Mouse (Mus musculus) testis, postnatal 14 days (tissue): Measurements from ENCODE around the gene Rmnd5b.
A peak's percentile ranks its signal among the peaks of the same experiment; 100 is the strongest.

Source experiments
- DNase-seq: peaks from one replicate; pipeline ENCODE4 v3.0.0; 2021; ENCODE audit warnings: low spot score

Gene Rmnd5b

DNA sequence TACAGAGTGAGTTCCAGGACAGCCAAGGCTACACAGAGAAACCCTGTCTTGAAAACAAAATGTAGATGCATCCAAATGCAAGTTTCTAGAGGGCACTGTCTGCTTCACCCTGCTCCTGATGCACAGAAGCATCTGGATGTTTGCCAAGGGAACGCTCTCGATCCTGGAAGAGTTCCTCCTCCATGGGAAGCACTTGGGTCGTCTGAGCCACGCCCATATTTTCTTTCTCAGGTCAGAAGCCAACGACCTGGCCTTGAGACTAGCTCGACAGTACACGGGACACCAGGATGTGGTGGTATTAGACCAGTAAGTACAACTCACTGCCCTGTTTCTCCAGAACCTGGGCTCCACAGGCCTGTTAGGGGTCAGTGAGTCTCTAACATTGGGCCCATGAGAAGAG is 44.5 kb downstream of the Rmnd5b start:
- DNase-seq, result no peak

DNA sequence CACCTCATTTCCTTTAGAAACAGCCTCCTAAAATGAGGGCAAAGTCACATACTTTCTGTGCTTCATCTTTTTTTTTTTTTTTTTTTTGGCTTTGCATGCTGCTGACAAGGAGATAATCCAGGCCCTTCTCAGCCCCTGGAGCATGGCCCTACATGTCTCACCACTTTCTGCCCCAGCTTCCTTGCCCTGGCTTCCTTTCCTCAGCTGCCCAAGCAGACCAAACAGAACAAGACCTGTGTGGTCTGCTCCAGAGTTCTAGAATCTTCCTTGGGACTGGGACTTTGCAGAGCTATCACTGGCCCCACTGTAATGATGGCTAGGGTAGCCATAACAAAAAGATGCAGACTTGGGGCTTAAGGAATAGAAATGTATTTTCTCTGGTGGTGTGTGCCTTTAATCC is 45.7 kb downstream of the Rmnd5b start:
- DNase-seq, result no peak

DNA sequence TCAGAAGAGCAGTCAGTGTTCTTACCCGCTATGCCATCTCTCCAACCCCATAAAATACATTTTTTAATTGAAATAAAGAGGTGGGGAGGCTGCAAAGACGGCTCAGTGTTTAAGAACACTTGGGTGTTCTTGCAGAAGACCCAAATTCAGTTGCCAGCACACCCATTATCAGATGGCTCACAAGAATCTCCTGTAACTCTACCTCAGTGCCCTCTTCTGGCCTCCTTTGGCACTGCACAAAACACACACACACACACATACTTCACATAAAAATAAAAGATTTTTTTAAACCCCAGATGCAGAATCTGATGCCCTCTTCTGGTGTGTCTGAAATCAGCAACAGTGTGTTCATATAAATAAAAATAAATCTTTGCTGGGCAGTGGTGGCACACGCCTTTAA is 46.9 kb downstream of the Rmnd5b start:
- no peak for DNase-seq

DNA sequence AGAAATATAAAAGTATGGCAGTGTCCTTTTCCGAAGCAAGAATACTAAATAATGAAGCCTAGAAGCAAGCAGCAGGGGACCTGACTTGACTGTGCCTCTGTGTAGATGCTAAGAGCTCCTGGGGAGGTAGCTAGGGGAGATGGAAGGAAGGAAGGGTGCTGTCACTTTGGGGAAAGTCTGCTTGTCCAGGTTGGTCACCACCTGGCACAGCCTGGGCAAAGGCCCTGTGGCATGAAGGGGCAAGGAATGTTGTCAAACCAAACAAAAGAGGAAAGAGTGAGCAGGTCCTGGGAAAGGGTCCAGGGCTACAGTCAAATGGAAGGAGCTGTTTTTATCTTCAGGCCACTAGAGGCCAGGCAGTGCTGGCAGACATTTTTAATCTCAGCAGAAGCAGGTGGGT is 48.6 kb downstream of the Rmnd5b start:
- no peak for DNase-seq

DNA sequence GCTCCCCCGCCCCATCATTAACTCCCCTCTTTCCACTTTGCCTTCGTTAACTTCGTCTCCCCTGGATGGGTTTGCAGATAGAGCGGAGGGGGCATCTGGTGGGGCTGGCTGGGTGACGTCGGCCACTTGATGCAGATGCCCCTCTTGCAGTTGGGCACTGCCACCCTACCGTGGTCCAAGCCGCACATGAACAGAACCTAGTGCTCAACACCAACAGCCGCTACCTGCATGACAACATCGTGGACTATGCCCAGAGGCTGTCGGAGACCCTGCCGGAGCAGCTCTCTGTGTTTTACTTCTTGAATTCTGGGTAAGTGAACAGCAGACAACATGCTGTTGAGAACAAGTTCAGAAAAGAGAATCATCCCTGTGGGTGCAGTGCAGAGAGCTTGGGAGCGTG is 49.3 kb downstream of the Rmnd5b start:
- DNase-seq, result no peak

DNA sequence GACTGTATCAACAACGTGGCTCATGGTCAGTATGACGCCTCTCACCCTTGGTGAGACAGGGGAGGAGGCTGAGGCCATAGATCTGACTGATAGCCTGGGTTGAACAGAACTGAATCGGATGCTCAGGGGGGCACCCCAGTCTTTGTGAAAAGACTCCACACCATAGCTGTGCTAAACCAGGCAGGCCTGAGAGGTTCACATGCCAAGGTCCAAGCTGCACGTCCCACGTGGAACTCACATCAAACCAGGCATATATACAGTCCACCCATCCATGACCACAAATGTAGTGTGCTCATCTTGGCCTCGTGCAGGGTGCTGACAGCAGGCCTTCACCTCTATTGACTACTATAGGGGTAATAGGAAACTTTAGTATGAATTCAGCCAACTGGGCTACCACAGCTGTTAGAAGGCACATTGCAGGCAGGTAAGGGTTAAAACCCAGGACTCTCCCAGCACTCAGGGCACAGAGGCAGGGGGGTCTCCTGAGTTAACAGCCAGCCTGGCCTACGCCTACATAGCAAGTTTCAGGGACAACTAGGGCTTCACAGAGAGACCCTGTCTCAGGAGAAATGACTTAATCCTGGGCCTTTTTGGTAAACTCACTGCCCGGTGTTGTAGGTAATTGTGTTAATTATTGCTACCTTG is 50.0 kb downstream of the Rmnd5b start:
- no peak for DNase-seq

DNA sequence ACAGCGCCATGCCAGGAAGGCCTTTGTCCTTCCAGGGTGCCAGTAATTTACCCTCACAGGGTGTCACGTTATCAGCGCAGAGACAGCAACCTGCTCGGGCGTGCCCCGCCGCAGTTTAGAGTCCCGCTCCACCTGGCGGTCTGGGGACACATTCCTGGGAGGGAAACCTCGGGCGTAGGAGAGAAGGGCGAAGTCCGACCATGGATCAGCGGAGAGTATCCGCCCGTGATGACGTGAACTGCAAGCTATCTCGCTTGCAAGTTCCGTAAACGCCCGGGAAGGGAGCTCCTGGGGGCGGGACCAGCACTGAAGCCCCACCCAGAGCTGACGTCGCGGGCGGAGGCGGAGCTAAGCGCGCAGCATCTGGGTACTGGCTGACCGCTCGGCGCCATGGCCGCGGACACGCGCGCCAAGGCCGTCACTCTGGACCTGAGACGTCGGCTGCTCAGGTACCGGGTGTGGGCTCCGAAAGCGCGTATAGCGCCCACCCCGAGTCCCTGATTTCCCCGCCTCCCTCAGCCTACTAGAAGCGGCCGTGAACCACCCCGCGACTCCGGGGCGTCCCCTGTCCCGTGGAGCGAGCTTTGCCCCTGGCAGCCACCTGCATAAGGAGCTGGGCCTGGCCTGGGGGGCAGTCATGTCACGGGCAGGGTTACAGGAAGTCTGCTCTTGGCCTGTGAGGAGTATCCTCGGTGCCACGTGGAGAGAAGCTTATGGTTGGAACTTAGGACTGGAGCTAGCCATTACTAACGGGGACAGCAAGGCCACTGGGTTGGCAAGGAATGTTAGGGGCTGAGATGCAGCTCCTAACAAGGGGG is 51.1 kb downstream of the Rmnd5b start, which contains the start of gene Phykpl:
Phykpl (plus strand) TSS at position 327 of the 818 bp plus-strand sequence.
- DNase-seq, result peak; percentile 92

DNA sequence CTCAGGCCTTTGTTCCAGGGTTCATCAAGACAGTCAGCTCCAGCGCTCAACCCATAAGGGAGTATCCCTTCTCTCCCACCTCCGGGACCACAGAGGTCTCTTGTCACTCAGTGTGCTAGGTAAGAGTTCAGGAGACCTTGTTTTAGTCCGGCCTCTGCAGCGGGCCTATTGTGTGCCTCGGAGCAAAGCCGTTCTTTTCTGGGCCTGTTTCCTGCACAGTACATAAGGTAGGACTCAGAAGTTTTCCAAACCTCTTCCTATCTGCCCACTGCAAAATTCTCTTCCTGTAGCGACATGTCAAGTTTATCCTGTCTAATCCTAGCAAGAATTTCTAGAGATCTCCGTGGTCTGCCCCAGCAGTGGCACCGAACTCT is 51.7 kb downstream of the Rmnd5b start:
- DNase-seq, result no peak

DNA sequence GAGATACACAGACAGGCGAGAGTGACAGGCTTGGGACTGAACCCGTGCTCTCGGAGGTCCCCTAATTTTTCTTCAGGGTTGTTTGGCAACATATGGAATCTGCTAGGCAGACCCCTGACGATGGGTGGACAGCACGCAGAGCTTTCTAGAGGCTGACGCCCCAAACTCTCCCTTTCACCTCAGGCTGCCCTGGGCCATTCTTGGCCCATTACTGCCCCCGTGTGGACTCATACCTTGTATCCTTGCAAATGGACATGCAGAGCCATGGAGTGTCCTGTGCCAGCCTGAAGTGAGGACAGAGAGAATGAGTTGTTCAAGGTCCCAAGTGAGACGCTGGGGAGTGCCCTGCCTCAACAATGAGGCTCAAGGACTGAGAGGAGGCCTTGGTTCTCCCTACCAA is 53.0 kb downstream of the Rmnd5b start:
- DNase-seq, result peak; percentile 56

DNA sequence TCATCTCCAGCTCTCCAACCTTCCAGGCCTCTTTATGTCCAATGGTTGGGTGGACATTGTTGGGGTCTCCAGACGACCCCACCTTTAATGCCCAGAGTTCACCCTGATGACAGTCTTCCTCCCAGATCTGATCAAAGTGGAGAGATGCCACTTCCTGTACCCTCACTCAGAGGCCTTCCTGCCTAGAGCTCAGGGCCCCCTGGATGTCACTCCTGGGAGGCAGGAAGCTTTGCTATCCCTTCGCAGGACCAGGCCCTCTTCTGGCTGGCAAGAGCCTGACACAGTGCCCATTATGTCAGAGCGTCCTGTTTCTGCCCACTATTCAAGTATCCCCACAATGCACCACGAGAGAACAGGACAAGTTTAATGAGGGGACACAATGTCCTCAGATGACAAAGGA is 56.7 kb downstream of the Rmnd5b start:
- DNase-seq, result no peak

DNA sequence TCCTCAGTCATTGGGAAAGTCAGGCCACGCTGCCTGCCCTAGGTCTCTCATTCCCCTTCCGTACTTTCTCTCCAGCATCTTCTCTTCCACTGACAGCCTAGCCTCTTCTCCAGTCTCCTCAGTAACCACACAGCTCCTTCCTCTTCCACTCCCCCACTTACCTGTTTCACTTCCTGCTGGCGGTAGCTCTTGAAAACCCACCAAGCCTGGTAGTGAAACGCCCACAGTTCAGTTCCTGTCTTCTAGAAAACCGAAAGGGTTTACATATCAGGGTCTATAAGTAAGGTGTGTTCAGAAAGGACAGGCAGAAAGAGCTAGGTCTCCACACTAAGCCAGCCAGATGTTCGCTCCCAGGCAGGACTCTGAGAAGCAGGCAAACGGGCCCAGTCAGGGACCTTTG is 58.1 kb downstream of the Rmnd5b start:
- DNase-seq, result no peak

DNA sequence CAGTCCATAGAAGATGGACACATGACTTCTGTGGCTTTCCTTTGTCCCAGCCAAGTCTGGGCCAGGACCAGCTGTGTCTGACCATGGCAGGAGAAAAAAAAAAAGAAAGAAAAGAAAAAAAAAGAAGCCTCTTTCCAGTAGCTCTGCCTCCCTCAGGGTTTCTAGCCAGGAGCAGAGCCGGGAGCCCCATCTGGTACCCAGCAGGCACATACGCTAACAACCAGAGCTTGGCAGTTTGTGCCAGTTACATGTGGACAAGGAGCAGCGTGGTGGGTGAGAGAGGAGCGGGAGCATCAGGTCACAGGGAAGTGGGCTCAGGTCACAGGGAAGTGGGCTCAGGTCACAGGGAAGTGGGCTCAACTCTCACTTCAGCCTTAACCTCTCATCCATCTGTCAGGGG is 59.2 kb downstream of the Rmnd5b start:
- no peak for DNase-seq
